Mouse (Mus musculus) megakaryocyte, adult 5-6 weeks (primary cell): ENCODE data around the gene Imp4. TPM values are rescaled to one million over a fixed set of nuclear protein-coding genes. Genes with fewer than 3 reads are reported as not detected.
A peak's percentile ranks its signal among the peaks of the same experiment; 100 is the strongest.
"Not testable (repeated sequence)": the region's sequence is repeated elsewhere in the genome, so short reads cannot be mapped to it uniquely, and the experiment has no call there.

ENCODE experiments used
- ATAC-seq: 2 replicates; pipeline ENCODE4 v1.8.0; 2016; ENCODE audit warnings: mild to moderate bottlenecking, inconsistent platforms; ENCODE audit not compliant: poor library complexity, severe bottlenecking
- total RNA-seq, 2 experiments: library from RNA; stranded (forward) in 1 of 2; stranded (reverse) in 1 of 2; fragments of 153-499, 151-499 nt in 1 of 2; fragments of 221-1000, 200-1000 nt in 1 of 2; gene quantifications; 2 replicates each; pipeline versions ENCODE4 v1.2.3 to v1.2.4; 2015 to 2017

Gene Imp4
- total RNA-seq (2015) (29.1 and 30.6 TPM in 2 replicates), total RNA-seq (2017) (13.3 and 14.7 TPM in 2 replicates)

DNA sequence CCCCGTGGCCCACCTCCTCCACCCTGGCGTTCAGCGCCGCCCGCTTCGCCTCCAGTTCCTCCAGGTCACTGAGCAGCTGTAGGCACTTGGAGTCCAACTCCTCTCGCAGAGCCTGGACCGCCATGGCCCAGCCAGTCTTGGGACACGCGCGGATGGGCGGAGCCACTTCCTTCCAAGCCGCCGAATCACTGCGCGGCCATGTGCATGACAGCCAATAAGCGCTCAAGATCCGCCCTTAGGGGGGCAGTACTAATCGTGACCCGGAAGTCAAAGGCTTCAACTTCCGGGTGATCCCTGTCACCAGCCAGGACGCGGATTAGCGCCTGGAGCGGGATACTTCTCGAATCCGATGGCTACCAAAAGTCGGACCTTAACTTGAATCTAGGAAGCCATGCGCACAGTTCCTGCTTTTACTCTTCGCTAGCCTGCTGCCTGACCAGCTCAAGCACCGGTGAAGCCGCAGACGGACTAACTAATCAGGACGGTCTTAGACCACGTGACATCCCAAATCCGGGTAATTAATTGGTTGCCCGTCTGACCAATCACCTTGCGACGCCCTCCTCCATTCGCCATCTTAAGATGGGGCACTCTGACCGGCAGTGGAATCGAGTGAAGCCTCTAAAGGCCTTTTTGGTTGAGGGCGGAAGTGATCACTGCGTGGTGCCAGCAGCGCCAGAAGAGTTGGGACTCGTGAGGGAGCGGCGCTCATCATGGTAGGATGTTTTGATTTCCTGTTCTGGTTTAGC lies at the start of gene Imp4, which contains the start of gene Ccdc115:
Gene Imp4, plus strand, starts transcription at position 637 of the 746 bp plus-strand sequence.
Gene Ccdc115, minus strand, starts transcription at position 458 of the 746 bp plus-strand sequence.
- ATAC-seq, result peak; percentile 86

DNA sequence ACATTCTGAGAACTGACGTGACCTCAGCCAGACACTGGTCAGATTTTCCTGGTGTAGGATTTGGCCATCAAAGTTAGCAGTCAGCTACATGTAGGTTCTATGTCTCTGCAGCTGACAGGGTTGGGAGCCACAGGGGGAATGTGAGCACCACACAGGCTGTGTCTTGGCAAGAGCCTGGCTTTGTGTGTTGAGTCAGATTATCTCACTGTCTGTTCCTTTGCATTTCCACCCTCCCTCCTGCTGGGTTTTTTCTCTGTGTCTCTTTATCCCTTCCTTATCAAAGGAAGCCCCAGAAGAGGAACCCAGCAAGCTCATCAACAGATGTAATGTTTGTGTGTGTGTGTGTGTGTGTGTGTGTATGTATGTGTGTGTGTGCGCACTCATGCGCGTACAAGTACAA lies 43.3 kb upstream of the Imp4 start:
- ATAC-seq, result no peak

DNA sequence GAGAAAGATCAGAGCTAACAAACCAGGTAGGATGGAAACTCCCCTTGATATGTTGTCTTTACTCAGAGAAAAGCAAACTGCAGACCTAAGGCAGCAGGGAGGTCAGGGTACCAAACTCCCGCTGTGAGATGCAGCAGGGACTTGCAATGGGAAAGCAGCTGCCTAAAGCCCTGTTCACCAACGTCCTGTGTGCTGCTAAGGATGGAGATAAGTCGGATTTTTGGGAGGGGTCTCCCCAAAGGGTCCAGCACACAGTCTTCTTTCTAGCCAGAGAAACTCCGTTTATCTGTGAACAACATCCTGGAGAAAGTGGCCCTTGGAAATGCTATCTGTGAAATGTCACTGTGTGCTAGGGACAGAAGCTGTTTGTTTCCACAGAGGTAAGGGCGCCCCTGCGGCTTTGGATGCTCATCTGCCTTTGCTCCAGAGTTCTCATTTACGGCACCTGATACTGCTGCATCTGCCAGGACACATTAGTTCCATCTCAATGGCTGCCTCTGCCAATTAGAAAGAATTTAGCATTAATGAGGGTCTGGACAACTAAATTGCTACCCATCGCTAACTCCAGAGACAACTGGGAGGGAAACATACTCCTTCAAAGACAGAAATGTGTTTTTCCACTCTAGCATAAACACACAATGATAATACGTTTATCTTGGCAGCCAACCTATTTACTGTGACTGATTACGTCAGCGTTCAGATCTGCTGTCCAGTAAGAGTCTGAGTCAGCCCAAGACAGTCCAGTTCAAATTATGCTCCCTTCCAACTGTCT lies 40.3 kb upstream of the Imp4 start:
- ATAC-seq, result no peak

DNA sequence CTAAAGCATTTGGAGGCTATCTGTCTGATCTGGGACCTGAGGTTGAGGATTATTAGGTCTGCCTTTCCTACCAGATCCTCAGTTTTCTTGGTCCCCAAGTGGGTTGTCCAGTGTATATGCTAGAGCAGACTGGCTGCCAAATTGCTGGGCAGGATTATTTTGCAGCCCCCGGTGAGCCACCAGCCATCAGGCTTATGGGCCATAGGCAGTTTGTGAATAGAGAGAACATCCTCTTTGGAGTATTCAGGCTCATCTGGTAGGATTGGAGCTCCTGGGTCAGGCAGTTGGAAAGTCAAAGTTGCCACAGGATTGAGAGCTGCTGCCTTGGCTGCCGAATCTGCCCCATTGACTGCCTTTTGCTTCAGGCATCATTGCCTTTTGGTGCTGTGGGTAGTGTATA lies 11.2 kb upstream of the Imp4 start:
- ATAC-seq, result no peak

DNA sequence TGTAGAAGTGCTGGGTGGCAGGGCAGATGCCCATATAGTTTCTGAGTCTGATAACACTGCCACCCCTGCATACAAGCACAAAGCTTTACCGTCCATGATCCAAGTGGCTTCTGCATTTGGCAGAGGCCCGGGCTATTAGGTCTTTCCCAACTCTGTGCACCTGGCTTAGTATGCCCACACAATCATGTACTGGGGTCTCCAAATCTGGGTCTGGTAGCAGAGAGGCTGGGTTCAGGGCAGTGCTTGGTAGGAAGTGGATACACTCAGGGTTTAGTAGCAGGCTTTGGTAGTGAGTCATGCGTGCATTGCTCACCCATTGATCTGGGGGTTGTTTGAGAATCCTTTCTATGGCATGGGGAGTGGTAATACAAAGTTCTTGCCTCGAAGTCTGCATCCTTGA lies 10.4 kb upstream of the Imp4 start:
- no peak for ATAC-seq

DNA sequence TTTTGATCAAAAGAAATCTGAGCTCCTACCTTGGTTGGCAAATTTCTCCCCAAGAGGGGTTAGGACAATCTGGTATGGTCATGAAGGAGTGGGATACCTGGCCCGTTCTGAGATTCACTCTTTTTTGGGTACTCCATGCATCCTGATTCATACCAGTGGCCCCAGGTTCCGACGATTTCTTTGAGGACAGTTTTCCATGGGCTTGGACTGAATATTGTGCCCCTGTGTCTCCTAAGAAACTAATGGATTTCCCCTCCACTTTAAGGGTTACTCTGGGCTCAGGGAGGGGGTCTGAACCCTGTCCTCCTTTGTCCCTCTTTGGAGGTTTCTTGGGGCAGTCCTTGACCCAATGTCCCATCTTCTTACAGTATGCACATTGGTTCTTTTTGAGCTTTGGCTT lies 8.7 kb upstream of the Imp4 start:
- ATAC-seq, result no peak

DNA sequence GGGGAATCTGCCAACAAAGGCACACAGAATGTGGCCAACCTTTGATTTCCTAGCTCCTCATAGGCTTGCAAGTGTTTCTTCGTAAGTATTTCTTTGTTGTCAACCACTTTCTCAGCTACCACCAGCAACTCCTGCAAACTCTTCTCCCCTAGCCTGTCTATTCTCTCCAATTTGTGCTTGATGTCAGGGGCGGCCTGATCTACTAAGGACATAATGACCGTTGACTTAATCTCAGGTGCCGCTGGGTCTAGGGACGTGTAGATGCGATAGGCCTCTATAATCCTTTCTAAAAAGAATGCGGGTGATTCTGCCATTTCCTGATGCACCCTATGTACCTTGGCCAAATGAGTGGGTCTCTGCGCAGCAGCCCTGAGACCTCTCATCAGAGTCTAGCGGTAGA lies 8.2 kb upstream of the Imp4 start:
- ATAC-seq, result no peak

DNA sequence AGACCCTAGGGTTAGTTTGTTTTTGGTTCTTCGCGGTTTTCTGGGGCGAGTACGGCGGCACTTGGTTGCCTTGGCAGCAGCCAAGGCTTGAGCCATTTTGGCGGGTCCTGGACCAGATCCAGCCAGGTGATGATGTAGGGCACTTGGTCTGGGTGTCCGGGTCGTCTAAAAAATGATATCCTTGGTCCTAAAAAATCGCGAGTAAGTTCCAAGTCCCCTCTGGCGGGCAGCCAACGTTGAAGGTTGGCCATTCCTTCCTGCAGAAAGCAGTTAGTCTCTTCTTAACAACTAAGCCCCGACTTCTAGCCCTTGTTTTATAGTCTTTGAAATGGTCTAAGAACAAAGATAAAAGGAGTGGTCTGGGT lies 7.3 kb upstream of the Imp4 start:
- ATAC-seq, result no peak

DNA sequence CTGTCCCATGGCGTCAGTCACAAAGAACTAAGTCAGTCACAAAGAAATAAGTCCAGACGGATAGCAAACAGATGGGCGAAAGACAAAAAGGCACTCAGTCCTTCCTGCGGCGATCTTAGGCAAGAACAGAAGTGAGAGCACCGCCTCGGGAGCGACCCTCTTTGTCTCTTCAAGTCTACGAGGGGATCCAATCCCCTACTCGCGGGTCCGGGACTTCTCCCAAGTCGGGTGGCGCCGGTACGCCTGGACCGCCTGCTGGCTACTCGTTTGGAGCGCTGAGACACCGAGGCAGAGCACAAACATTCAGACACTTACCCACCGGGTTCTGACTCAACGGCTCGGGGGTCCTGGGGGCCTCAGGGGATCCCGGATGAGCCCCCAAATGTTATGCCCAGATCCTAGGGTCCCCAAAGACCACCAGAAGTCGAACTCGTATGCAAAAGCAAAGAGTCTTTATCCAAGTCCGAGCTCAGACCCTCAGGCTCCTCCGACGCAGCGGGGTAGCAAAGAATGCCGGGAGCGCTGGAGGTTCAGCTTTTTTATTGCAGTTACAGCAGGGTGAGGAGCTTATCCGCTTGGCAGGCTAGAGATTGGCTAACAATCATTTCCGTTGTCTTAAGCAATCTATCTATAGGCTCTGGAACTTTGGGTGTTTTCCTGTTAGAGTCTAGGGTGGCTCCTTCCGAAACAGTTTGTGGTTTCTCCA lies 6.7 kb upstream of the Imp4 start:
- ATAC-seq, result peak; percentile 68

DNA sequence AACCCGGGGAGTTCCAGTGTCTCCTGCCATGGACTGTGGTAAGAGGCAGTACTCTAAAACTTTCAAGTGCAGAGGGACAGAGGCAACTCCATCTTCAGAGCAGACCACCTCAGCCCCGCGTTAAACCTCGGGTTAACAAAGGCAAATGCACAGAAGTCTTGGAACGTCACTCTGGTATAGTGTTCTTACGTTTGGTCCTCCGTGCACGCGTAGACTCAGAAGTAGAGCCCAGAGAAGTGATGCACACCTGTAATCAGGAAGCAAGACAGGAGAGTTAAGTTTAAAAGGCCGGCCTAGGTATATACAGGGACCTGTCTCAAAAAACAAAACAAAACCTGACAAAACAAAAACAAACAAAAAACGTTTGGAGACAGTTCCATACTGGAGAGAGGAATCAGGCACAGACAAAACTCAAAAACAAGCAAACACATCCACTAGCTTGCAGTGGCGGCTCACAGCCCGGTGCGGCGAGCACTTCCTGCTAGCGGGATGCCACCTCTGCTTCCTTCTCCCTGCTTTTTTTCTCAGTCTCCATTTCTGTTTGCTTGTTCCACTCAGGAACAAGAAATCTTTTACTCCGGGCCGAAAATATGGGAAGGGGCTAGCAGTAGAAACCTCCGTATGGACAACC lies 5.6 kb upstream of the Imp4 start:
- ATAC-seq, result peak; percentile 39; the same call in 1 of the 2 replicates

DNA sequence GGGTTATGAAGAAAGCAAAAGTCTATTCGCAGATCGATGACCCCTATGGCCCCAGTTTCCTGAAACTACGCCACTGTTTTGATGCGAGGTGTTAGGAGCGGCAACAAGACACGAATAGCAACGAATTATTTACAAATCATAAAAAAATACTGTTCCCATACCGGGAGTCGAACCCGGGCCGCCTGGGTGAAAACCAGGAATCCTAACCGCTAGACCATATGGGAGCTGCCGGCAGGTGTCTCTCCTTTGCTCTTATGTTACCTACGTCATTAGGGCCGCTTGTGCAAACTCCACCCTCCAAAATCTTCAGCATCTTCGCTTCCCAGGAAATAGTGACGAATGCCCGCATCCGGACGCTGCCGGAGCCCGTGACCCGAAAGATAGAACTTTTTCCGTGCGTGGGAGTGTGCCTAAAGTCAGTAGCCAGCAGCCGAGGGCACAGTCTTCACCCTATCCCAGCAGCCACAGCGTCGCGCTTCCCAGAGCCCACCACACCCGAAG lies 4.9 kb upstream of the Imp4 start:
- peak; percentile 28 for ATAC-seq

DNA sequence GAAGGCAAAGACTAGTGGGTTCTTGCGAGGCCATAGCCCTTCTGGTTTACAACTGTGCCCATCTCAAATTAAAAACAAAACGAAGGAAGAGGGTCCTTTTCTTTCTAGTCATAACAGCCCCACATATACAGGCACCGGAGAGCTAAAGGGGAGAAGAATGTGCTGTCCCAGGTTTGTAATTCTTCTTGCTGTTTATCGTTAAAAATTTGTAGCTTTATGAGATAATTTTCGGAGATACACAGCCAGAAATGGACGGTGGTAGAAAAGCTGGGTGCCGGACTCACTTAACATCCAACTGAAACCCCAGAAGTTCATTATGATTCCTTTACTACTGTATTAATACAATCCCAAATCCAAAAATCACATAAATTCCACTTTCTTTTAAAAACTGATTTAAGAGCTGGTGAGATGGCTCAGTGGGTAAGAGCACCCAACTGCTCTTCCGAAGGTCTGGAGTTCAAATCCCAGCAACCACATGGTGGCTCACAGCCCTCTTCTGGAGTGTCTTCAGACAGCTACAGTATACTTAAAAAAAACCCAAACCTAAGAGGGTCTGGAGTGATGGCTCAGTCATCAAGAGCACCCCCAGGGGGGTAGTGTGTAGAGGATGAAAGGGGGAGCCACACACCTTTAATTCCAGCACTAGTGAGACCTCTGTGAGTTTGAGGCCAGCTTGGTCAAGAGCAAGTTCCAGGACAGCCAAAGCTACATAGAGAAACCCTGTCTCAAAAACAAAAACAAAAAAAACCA lies 4.1 kb upstream of the Imp4 start:
- no peak for ATAC-seq

DNA sequence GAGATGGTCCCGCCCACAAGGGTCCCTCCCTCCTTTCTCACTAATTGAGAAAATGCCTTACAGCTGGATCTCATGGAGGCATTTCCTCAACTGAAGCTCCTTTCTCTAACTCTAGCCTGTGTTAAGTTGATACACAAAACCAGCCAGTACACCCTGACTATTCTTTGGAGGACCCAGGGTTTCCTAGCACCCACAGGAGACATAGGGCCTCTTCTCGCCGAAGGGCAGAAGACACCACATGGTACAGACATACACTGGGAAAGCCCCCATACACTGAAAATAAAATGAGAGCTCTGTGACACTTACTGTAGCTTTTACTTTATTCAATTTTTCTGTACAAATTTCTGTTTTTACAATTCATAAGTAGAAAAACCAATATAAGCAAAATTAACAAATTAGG lies 3.3 kb upstream of the Imp4 start:
- ATAC-seq, result no peak

DNA sequence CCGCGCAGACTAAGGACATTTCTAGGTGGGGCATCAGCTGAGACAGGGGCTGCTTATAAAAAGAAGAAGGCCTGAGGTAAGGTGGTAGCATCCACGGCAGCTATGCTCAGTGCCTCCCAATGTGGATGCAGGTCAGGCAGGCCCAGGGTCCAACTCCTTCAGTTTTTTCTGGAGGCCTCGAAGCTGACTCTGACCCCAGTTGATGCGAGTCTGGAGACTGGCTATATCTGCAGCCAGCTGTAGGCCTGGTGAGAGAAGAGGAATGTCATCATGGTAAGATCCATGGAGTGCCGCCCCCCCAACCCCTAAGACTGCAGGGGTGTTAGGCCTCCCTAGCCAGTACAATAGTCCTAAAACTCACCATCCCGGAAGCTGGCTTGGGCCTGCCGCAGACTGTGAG lies 2.3 kb upstream of the Imp4 start:
- not testable (repeated sequence) for ATAC-seq

DNA sequence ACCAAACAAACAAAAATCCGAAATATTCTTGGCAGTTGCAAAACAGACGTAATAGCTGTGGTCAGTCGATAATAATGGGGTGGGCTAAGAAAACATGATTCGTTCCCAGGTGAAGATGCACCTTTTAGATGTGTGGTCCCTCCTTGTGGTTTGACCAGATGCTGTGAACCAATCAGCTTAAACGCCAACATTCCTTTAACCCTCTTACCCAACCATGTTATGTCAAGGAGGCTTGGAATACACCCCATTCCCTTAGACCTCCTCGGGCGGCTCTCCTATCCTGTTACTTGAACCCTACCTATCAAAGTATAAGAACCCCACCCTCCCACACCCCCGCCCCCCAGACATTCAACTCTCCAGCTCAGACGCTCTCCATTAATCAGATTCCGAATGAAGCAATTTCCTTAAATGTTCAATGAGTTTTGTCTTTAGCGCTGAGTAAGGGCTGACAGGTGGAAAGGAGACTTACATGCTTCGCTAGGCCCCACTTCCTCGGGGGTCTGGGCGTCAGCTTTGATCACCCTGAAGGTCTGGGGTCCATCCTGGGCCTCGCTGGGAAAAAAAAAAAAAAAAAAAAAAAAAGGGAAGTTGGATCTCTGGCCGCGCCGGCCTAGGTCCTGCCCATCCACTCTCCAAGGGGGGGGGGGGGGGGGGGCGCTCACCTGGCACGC lies 1.1 kb upstream of the Imp4 start:
- ATAC-seq, result no peak

DNA sequence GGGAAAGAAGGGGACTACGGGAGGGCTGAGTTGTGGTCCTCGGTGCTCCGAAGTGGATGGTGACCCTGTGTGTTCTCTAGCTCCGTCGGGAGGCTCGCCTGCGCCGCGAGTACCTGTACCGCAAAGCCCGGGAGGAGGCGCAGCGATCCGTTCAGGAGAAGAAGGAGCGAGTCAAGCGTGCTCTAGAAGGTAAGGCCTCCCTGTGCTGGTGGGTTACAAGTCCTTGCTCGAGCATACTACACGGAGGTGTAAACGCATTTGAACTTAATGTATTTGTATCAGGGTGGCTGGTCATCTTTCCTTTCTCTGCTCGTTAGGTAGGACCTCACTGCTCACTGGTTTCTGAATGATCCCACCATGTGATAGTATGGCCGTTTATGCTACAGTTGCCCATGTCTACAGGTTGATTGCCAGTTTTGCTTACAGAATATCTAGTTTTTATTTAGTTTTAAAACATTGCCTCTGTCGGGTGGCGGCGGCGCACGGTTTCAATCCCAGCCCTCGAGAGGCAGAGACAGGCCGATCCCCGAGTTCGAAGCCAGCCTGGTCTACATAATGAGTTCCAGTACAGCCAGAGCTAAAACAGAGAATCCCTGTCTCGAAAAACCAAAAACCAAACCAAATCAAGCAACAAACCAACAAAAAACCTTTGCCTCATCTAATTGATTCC lies 445 bp downstream of the Imp4 start:
- ATAC-seq, result peak; percentile 36

DNA sequence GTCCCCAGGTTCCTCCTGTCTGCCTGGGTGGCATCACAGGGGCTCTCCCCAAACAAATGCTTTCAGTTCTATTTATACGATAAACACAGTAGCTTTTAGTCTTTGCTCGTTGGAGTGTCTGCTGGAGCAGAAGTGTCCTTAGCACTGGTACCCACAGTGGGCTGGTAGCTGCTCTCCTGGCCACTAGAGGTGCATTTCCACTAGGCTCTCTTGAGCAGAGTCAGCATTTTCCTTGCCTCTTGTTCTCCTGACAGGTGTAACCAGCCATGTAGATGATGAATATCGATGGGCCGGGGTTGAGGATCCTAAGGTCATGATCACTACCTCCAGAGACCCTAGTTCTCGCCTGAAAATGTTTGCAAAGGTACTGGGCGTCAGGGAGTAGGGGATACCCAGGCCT lies 3.5 kb downstream of the Imp4 start:
- ATAC-seq, result no peak

DNA sequence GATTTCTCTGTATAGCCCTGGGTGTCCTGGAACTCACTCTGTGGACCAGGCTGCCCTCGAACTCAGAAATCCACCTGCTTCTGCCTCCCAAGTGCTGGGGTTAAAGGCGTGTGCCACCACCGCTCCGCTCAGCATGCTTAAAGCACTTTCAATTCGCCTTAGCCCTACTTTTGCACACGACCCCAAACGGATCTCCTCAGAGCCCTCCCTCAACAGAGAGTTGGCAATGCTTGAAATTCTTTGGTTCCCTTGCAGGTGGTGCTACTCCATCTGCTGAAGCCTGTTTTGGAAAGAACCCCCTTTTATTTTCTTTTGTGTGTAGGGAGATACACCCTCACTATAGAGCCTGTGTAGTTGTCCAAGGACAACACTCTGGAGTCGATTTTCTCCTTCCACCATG lies 18.8 kb downstream of the Imp4 start:
- ATAC-seq, result no peak
